Mouse (Mus musculus) spleen, adult 18-20 months (tissue): Measurements from ENCODE around the gene Mcts2.

Experiments used
- DNase-seq, 2 experiments: peaks; one replicate each; pipeline ENCODE4 v3.0.0; 2022; ENCODE audit warnings: mixed read lengths in 2 of 2

The Mcts2 gene

DNA sequence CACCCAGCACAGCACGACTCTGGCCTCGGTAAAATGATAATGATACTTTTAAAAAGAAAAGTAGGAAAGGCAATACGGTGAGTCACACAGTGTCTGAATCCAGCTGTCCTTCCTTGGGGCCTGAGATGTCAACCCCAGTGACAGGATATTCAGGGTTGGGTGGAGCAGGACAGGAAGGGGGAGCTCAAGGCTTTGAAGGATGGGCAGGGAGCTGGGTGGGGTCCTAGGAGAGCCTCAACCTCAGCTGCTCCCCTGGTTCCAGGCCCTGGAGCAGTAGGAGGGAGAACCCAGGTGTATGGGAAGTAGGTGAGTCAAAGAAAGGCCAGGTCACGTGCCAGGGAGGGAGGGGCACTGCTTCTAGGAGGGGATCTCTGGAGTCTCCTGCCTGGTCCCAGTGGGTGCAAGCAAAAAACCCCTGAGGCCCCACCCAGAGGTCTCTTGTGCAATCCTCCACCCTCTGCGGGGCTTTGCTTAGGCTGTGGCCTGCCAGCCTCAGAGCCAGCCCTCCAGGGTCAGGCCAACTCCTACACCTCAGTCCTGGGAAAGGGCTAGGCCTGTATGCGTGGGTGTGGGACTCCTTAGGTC, 40.0 kb downstream of the Mcts2 start:
- DNase-seq: no peak

DNA sequence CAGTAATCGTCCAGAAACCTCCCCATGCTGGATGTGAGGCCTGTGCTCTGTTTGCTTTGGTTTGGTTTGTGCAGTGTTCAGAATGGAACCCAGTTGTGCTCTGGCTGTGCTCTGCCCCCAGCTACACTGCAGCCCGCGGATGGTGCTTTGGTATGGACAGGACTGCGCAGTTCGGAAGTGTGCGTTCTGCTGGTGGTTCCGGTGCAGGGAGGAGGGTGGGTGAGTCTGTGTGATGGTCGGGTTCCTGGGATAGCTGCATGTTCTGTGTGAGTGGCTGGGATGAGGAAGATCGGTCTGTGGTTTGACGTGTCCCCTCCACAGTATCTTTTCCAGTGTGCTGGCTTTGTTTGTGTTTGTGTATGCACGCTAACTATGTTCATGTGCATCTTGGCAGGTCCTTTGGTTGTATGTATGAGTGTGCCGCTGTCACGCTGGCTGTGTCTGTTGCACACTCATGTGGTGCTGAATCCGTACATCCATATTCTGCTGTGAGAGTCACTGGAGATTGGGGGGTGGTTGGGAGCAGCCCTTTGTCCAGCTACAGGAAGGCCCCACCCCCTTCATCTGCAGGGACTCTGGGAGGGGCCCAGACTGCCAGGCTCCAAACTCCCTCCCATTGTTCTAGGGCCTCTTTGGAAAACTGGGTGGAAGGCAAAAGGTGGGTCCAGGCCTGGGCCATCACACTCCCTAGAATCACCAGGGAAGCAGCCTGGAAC, 41.1 kb downstream of the Mcts2 start:
- no peak for DNase-seq

- no peak for DNase-seq
Measured at GRCm38 (mm10) chr2:152728594-152728993, 41.8 kb downstream of the Mcts2 start.

GRCm38 (mm10) chr2:152729013-152729635, 42.3 kb downstream of the Mcts2 start:
- no peak for DNase-seq

DNA sequence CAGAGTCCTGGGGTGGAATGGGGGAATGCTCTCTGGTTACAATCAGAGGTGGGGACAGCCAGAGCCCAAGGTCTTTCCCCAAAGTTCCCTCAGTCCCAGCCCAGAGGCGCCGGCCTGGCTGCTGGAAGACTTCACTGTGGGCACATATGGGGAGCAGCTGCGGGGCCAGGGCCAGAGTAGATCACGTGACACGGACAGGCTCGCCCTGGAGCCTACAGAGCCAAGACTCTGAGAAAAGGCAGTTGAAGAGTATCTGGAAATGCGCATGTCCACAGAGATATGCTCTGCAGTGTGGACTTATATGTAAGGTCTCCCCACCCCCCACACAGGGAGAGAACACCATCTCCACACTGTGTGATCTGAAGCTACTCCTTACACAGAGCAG, 42.8 kb downstream of the Mcts2 start:
- DNase-seq: no peak

DNA sequence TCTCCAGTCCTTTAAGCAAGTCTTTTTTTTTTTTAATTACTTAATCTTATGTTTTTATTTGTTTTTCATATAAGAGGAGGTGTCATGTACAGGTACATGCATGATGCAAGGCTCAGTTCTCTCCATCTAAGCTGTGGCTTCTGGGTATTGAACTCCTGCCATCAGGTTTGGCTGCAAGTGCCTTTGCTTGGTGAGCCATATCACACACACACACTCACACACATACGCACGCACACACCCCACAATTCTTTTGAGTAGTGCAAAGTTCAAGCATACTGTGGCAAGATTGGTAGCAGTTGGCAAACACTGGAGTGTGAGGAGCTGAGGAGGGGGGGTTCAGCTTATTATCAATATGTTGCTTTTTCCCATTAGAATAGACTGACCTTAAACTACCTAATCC, 46.4 kb downstream of the Mcts2 start:
- no peak for DNase-seq

DNA sequence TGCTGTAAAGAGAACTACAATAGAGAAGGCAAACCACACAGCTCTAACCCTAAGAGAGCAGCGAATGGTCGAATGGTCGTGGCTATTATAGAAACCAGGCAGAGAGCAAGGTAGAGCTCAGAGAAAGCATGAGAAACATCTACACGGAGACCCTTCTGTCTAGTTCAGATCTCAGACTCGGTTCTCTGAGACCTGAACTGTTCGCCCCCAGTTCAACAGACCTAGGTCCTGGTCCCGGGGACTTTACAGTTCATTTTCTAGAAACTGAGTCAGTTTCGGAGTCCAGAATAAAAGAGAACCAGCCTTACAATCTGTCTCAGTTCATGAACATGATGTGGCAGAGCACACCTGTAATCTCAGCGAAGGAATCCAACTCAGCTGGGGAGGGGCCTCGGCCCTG, 47.7 kb downstream of the Mcts2 start:
- no peak for DNase-seq

GRCm38 (mm10) chr2:152734984-152735383, 48.1 kb downstream of the Mcts2 start:
- peak; percentile 46 to 57 for DNase-seq

DNA sequence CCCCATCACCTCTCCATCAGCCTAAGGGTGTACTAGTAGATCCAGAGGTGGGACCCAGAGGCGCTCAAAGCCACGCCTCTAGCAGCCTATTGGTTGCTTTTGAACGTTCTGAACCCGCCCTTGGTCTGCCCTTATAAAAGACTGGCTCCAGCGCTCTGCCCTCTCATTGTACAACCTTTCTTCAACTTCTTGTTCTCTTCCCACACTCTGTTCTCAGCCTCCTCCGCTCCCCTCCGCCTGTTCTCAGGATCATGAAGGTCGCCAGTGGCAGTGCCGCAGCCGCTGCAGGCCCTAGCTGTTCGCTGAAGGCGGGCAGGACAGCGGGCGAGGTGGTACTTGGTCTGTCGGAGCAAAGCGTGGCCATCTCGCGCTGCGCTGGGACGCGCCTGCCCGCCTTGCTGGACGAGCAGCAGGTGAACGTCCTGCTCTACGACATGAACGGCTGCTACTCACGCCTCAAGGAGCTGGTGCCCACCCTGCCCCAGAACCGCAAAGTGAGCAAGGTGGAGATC, 49.3 kb downstream of the Mcts2 start, which contains the start of gene Id1:
Gene Id1 (plus strand): TSS at position 162 of the 512 bp plus-strand sequence.
- DNase-seq: peak; percentile 27 to 39

DNA sequence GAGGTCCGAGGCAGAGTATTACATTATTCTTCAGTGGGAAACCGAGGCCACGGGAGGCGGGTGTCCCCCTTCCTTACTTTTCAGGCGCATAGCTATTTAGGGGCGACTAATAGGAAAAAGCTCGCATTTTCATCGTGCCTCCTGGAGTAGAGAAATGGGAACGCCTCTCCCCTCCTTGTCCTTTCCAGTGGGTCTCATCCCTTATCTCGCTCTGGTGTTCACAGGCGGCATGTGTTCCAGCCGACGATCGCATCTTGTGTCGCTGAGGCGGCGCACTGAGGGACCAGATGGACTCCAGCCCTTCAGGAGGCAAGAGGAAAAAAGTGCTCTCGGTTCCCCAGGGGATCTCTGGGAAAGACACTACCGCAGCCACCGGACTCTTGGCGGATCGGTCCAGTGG, 49.9 kb downstream of the Mcts2 start:
- DNase-seq: no peak
